Mouse (Mus musculus) hindbrain, embryonic 16.5 days (tissue): ENCODE results near the gene Auts2. TPM values are rescaled to one million over a fixed set of nuclear protein-coding genes. Genes with fewer than 3 reads are reported as not detected.

ENCODE experiments used
- ATAC-seq: fragments of 200-750 bp; cut with Nextera tagmentation; 2 replicates; pipeline ENCODE4 v1.8.0; 2017; ENCODE audit warnings: moderate TSS enrichment, moderate library complexity
- H3K27ac ChIP-seq: fragments of 300-500 bp; sonication (generic); 2 replicates; pipeline ENCODE4 v1.5.1; 2014; ENCODE audit warnings: low read depth, mild to moderate bottlenecking, control low read depth, low read length, moderate library complexity
- H3K27me3 ChIP-seq: fragments of 300-500 bp; sonication (generic); replicated peaks from 2 replicates; pipeline ENCODE4 v1.6.1; 2014; ENCODE audit warnings: low read length; ENCODE audit not compliant: control insufficient read depth, insufficient read depth
- H3K36me3 ChIP-seq: fragments of 300-500 bp; sonication (generic); 2 replicates; pipeline ENCODE4 v1.6.1; 2014; ENCODE audit warnings: mild to moderate bottlenecking, low read length, moderate library complexity, mixed read lengths; ENCODE audit not compliant: control insufficient read depth, insufficient read depth
- H3K4me1 ChIP-seq: fragments of 300-500 bp; sonication (generic); 2 replicates; pipeline ENCODE4 v1.6.1; 2014; ENCODE audit warnings: low read depth, low read length; ENCODE audit not compliant: control insufficient read depth, insufficient read depth
- H3K4me2 ChIP-seq: fragments of 300-500 bp; sonication (generic); 2 replicates; pipeline ENCODE4 v1.6.1; 2014; ENCODE audit warnings: mild to moderate bottlenecking, low read length, control low read depth, moderate library complexity
- H3K4me3 ChIP-seq: fragments of 300-500 bp; sonication (generic); 2 replicates; pipeline ENCODE4 v1.5.1; 2014; ENCODE audit warnings: mild to moderate bottlenecking, low read length, control low read depth, moderate library complexity
- H3K9ac ChIP-seq: fragments of 300-500 bp; sonication (generic); 2 replicates; pipeline ENCODE4 v1.6.1; 2014; ENCODE audit warnings: low read depth, mild to moderate bottlenecking, control low read depth, low read length, moderate library complexity
- H3K9me3 ChIP-seq: fragments of 300-500 bp; sonication (generic); 2 replicates; pipeline ENCODE4 v1.6.1; 2014; ENCODE audit warnings: mild to moderate bottlenecking, low read length, moderate library complexity; ENCODE audit not compliant: control insufficient read depth
- WGBS: fragments of 180-500 bp; shearing (Covaris S2); extraction: QIAGEN DNeasy Blood & Tissue Kit; methylation state at CpG from one replicate; pipeline ENCODE4 v1.1.7; 2014; 5-methylcytosine and 5-hydroxymethylcytosine counted together
- polyA plus RNA-seq: library from polyadenylated mRNA; unstranded; fragments of >200 nt; fragmentation: Nextera tagmentation; extraction: Ambion mirVana; gene quantifications from 2 replicates; pipeline ENCODE4 v1.2.1, GENCODE M21; 2015

Gene Auts2
- polyA plus RNA-seq, 1 experiment from 2014 or later: 43.2 TPM

DNA sequence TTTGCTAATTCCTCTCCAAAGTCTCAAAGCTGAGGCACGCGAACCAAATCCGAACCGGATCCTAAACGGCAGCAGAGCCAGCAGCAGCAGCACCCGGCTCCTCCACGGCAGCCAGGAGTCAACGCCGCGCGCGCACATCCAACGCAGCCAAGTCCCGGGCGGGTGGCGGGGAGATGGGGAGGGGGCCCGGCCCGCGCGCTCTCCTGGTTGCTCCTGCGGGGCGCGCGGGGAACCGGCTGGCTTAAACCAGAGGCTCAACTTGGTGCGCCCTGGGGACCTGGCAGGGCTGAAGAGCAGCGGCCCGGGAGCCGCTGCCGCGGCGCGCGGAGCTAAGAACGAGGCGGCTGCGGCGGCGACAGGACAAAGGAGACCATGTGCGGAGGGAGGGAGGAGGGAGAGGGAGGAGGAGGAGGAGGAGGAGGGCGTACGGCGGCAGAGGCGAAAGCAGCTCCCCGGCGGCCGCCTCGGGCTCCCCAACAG lies 1005.3 kb downstream of the Auts2 start:
- peaks cover 9% of the 10 kb centered on the region for H3K4me1 ChIP-seq
- H3K9ac ChIP-seq: peak overlapping the region; percentile 95
- peak; percentile 79 for ATAC-seq
- H3K9me3 ChIP-seq: no peaks in the 10 kb centered on the region
- no peaks in the 10 kb centered on the region for H3K36me3 ChIP-seq
- under 1% methylated on average over 43 of the region's 48 CpGs for WGBS
- peak overlapping the region; percentile 97 for H3K27ac ChIP-seq
- no peaks in the 10 kb centered on the region for H3K27me3 ChIP-seq
- H3K4me2 ChIP-seq: peak overlapping the region; percentile 73
- peak overlapping the region; percentile 79 for H3K4me3 ChIP-seq

DNA sequence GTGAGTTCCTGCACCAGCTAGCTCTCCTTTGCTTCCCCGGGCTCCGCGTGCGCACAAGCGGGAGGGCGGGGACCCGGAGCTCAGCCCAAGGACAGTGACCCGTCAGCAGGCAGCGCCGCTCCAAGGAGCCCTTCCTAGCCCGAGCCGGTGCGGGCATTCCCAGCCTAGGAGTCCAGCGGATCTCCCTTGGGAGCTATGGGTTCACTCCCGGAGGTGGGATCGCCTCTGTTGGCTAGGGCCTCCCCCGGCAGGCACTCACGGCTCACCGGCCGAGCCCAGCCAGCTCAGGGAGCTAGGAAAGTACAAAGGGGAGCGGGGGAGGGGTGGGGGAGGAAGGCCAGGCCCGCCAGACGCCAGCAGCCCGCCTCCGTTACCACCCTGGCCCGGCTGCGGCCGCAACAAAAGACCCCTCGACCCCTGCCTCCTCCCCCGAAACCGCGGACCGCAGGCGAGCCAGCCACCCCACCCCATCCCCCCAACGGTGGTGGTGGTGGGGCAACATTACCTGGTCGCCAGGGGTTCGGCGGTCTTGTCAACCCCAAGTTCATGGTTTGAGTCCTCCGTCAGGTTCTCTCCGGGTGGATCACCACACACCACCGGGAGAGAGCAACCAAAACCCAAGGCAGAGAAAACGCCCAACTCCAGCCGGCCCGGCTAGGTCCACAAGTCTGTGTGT lies 1005.9 kb downstream of the Auts2 start:
- WGBS: under 1% methylated on average over 32 of the region's 44 CpGs
- Histone ChIP-seq H3K4me2 (peak overlapping the region; percentile 73), H3K4me3 (peak overlapping the region; percentile 79), H3K36me3 (no peaks in the 10 kb centered on the region), H3K27me3 (no peaks in the 10 kb centered on the region), H3K4me1 (peaks cover 12% of the 10 kb centered on the region), H3K9me3 (no peaks in the 10 kb centered on the region), H3K9ac (peak overlapping the region; percentile 95), H3K27ac (peak overlapping the region; percentile 97)
- peak; percentile 68 for ATAC-seq

DNA sequence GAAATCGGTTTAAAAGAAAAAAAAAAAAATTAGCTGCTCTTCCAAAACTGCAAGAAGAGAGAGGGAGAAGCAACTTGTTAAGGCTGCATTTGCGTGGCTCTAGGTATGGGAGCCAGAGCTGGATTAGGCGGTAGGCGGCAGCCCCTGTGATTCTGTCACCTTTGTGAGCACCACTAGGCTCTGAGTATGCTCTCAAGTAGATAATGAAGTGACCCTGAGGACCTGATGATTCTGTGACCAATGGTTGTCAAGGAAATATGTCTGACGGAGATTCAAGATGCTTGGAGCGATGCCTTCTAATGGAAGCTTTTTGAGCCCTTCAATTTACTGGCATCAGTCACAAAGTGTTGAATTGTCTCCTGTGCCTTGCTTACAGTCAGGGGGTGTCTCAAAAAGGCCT lies 1007.4 kb downstream of the Auts2 start:
- 15% methylated on average over 6 of the region's 6 CpGs for WGBS
- Histone ChIP-seq H3K27ac (peak overlapping the region; percentile 97; the same call in 1 of the 2 replicates), H3K9me3 (no peaks in the 10 kb centered on the region), H3K4me1 (peaks cover 27% of the 10 kb centered on the region), H3K9ac (peak overlapping the region; percentile 95), H3K4me2 (peak overlapping the region; percentile 73), H3K36me3 (no peaks in the 10 kb centered on the region), H3K27me3 (no peaks in the 10 kb centered on the region), H3K4me3 (peak overlapping the region; percentile 79)
- no peak for ATAC-seq

DNA sequence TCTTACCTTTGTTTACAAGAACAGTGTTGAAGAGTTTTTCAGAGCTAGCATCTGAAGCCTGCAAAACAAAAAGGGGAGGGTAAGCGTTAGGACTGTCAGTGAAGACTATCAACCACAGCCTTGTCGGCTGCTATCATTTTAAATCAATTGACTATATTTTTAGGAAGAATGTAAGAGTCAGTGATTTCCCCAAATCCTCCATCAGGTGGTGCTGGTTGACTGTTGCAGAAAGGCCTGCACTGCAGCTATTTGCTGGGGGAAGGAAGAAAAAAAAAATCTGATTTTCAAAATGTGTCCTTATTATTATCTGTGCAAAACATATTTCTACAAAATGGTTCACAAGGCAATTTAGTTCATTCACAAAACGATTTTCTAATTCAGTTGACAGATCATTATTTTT lies 1009.3 kb downstream of the Auts2 start:
- Histone ChIP-seq H3K4me2 (peak overlapping the region; percentile 55), H3K9ac (peak overlapping the region; percentile 54; the same call in 1 of the 2 replicates), H3K4me1 (peaks cover 35% of the 10 kb centered on the region), H3K27me3 (no peaks in the 10 kb centered on the region), H3K27ac (0 out of 2 replicates have a peak overlapping the region, but pooled peaks have one; percentile 39), H3K36me3 (no peaks in the 10 kb centered on the region), H3K9me3 (no peaks in the 10 kb centered on the region), H3K4me3 (peak overlapping the region; percentile 34)
- no peak for ATAC-seq
- 8% methylated on average over 3 of the region's 3 CpGs for WGBS

DNA sequence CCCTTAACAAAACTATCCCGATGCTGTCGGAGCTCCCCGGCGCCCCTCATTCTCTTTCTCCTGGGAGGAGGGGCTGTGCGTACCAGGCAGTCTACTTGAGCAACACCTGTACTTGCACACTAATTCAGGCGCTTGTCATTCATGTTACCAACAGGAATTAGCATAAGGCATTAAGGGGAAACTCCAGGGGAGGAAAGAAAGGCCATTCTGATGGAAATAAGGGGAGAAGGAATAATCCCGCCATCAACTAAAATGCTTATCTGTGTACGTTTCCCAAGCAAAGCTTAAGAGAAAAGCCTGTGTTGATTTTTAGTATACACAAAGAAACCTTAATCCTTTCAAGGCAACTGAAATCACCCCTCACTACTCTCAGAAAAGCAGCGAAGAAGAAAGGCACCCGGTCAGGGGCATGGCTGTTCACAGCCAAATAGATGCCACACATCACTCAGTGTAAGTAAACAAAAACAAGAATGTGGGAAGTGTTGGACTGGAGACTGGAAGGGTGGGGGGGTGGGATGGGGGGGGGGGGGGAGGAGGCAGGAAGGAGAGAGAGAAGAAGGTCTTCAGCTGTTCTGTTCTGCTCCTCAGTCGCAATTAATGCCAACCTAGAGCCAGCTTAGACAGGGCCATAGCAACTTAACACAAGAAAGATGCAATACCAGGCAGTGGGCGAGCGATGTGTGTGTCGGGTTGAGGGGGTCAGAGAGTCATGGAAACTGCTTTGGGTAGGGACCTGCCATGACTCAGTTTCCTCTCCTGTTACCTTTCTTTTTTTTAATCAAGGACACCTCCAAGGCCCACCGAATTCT lies 1011.2 kb downstream of the Auts2 start:
- Histone ChIP-seq H3K4me2 (peak overlapping the region; percentile 52), H3K36me3 (no peaks in the 10 kb centered on the region), H3K4me3 (peak overlapping the region; percentile 32), H3K27me3 (no peaks in the 10 kb centered on the region), H3K9ac (peak overlapping the region; percentile 38), H3K27ac (peak overlapping the region; percentile 25), H3K9me3 (no peaks in the 10 kb centered on the region), H3K4me1 (peaks cover 35% of the 10 kb centered on the region)
- peak; percentile 70 for ATAC-seq
- WGBS: 22% methylated on average over 15 of the region's 15 CpGs

DNA sequence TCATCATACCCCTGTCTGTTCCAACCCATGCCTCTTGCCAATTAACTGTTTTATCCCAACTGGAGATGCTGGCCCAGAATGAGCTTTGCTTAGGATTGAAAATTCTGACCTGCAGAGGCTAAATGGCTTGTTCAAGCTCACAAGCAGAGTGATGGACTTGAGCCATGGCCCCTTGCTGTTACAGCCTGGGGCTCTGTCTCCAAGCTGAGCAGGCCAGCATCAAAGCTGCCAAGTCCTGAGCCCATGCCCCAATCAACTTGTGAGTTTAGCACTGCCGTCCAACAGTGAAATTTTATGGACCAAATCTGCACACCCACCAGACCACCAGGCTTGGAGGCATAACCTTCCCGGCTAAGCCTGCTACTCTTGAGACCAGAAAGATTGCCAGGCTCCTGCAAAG lies 1012.3 kb downstream of the Auts2 start:
- H3K9me3 ChIP-seq: no peaks in the 10 kb centered on the region
- H3K4me3 ChIP-seq: peak overlapping the region; percentile 32
- H3K27ac ChIP-seq: 0 out of 2 replicates have a peak overlapping the region, but pooled peaks have one; percentile 20
- peak; percentile 65 for ATAC-seq
- no peak overlapping the region for H3K9ac ChIP-seq
- 26% methylated on average over 2 of the region's 2 CpGs for WGBS
- H3K27me3 ChIP-seq: no peaks in the 10 kb centered on the region
- peak overlapping the region; percentile 52 for H3K4me2 ChIP-seq
- peaks cover 38% of the 10 kb centered on the region for H3K4me1 ChIP-seq
- no peaks in the 10 kb centered on the region for H3K36me3 ChIP-seq

- no peak overlapping the region for H3K27ac ChIP-seq
- no peak overlapping the region for H3K4me2 ChIP-seq
- H3K4me1 ChIP-seq: peaks cover 27% of the 10 kb centered on the region
- H3K9ac ChIP-seq: no peak overlapping the region
- 23% methylated on average over 3 of the region's 3 CpGs for WGBS
- no peak overlapping the region for H3K4me3 ChIP-seq
- no peaks in the 10 kb centered on the region for H3K36me3 ChIP-seq
- no peaks in the 10 kb centered on the region for H3K9me3 ChIP-seq
- H3K27me3 ChIP-seq: no peaks in the 10 kb centered on the region
- ATAC-seq: no peak
These were observed 1016.5 kb downstream of the Auts2 start for GRCm38 (mm10) chr5:131526666-131527065.

- Histone ChIP-seq H3K9me3 (no peaks in the 10 kb centered on the region), H3K4me1 (peaks cover 13% of the 10 kb centered on the region), H3K27ac (no peak overlapping the region), H3K9ac (no peak overlapping the region), H3K4me2 (no peak overlapping the region), H3K4me3 (no peak overlapping the region), H3K27me3 (no peaks in the 10 kb centered on the region), H3K36me3 (no peaks in the 10 kb centered on the region)
- 64% methylated on average over 12 of the region's 12 CpGs for WGBS
- no peak for ATAC-seq
These were observed 1018.2 kb downstream of the Auts2 start for GRCm38 (mm10) chr5:131524900-131525465.

DNA sequence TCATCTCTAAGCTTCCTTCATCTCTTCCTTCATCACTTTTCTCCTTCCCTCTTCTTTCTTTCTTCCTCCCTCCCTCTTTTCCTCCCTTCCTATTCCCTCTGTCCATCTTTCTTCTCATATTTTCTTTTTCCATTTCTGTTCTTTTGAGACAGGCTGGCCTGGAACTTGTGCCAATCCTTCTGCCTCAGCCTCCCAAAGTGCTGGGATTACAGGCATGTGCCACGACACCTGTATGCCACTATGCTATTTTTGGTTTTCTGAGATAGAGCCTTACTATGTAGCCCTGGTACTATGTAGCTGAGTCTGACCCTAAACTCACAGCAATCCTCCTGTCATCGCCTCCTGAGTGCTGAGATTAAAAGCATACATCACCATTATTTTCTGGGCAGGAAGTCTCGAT lies 1023.6 kb downstream of the Auts2 start:
- Histone ChIP-seq H3K4me3 (no peak overlapping the region), H3K9ac (no peak overlapping the region), H3K4me1 (peaks cover 28% of the 10 kb centered on the region), H3K27ac (no peak overlapping the region), H3K4me2 (no peak overlapping the region), H3K9me3 (no peaks in the 10 kb centered on the region), H3K27me3 (no peaks in the 10 kb centered on the region), H3K36me3 (no peaks in the 10 kb centered on the region)
- WGBS: 94% methylated on average over 3 of the region's 3 CpGs
- ATAC-seq: no peak
